Mouse (Mus musculus) bone marrow macrophage, adult 2 months (primary cell): ENCODE measurements around the gene Phf10.

Source experiments
- CTCF ChIP-seq: IDR thresholded peaks from 2 replicates; pipeline ENCODE4 v1.5.1; 2012; ENCODE audit warnings: low read depth, mild to moderate bottlenecking, low read length, moderate library complexity
- POLR2A ChIP-seq: IDR thresholded peaks from 2 replicates; pipeline ENCODE4 v1.6.1; 2012; ENCODE audit warnings: mild to moderate bottlenecking, low read depth, low read length, borderline replicate concordance

- TF ChIP-seq CTCF, result no peak
- TF ChIP-seq POLR2A, result no peak
Measured at GRCm38 (mm10) chr17:14944551-14944950, 16.5 kb downstream of the Phf10 start.
